Mouse (Mus musculus): ENCODE results near the gene Crybg2.
A peak's percentile ranks its signal among the peaks of the same experiment; 100 is the strongest.

Crybg2 gene

GRCm38 (mm10) chr4:134060135-134060865, at the start of gene Crybg2:
Gene Crybg2, plus strand, starts transcription at chr4:134060815.
- no peak for DNase-seq (ENCODE audit: low spot score in 2 of 2)

GRCm38 (mm10) chr4:134011450-134012414, 48.9 kb upstream of the Crybg2 start:
- DNase-seq (ENCODE audit: low spot score in 2 of 2), result no peak

GRCm38 (mm10) chr4:134012858-134013528, 47.6 kb upstream of the Crybg2 start:
- DNase-seq (ENCODE audit: low spot score in 2 of 2), result no peak

- DNase-seq (ENCODE audit: low spot score in 2 of 2), result no peak
Observed at GRCm38 (mm10) chr4:134016208-134016607, 44.4 kb upstream of the Crybg2 start.

GRCm38 (mm10) chr4:134016767-134017166, 43.8 kb upstream of the Crybg2 start:
- no peak for DNase-seq (ENCODE audit: low spot score in 2 of 2)

- no peak for DNase-seq (ENCODE audit: low spot score in 2 of 2)
Observed at GRCm38 (mm10) chr4:134017201-134017865, 43.3 kb upstream of the Crybg2 start.

GRCm38 (mm10) chr4:134018038-134018778, 42.4 kb upstream of the Crybg2 start:
- no peak for DNase-seq (ENCODE audit: low spot score in 2 of 2)

- no peak for DNase-seq (ENCODE audit: low spot score in 2 of 2)
Observed at GRCm38 (mm10) chr4:134018779-134019145, 41.9 kb upstream of the Crybg2 start, which contains the start of gene Lin28a. Gene Lin28a, minus strand, starts transcription at chr4:134018841.

GRCm38 (mm10) chr4:134019210-134019609, 41.4 kb upstream of the Crybg2 start:
- DNase-seq (ENCODE audit: low spot score in 2 of 2), result no peak

- DNase-seq (ENCODE audit: low spot score in 2 of 2), result no peak
Observed at GRCm38 (mm10) chr4:134019641-134020351, 40.8 kb upstream of the Crybg2 start.

GRCm38 (mm10) chr4:134020621-134021020, 40.0 kb upstream of the Crybg2 start:
- DNase-seq (ENCODE audit: low spot score in 2 of 2), result no peak

- DNase-seq (ENCODE audit: low spot score in 2 of 2), result no peak
Observed at GRCm38 (mm10) chr4:134025802-134026201, 34.8 kb upstream of the Crybg2 start.

- peak; percentile 41 to 77 for DNase-seq (ENCODE audit: low spot score in 2 of 2)
Observed at GRCm38 (mm10) chr4:134035953-134036352, 24.7 kb upstream of the Crybg2 start.

GRCm38 (mm10) chr4:134041317-134042123, 19.1 kb upstream of the Crybg2 start:
- DNase-seq (ENCODE audit: low spot score in 2 of 2), result no peak

- DNase-seq (ENCODE audit: low spot score in 2 of 2), result no peak
Observed at GRCm38 (mm10) chr4:134043041-134043440, 17.6 kb upstream of the Crybg2 start.

- DNase-seq (ENCODE audit: low spot score in 2 of 2), result no peak
Observed at GRCm38 (mm10) chr4:134047648-134048047, 13.0 kb upstream of the Crybg2 start.

- DNase-seq (ENCODE audit: low spot score in 2 of 2), result no peak
Observed at GRCm38 (mm10) chr4:134051912-134052311, 8.7 kb upstream of the Crybg2 start.

- no peak for DNase-seq (ENCODE audit: low spot score in 2 of 2)
Observed at GRCm38 (mm10) chr4:134052560-134052959, 8.1 kb upstream of the Crybg2 start.

GRCm38 (mm10) chr4:134053538-134053937, 7.1 kb upstream of the Crybg2 start, which contains the start of gene Zfp683:
Gene Zfp683, plus strand, starts transcription at chr4:134053838.
- DNase-seq (ENCODE audit: low spot score in 2 of 2), result no peak
